Mouse (Mus musculus) limb, embryonic 13.5 days (tissue): ENCODE data around the gene Slc29a1. TPM values are rescaled to one million over a fixed set of nuclear protein-coding genes. Genes with fewer than 3 reads are reported as not detected.

Source experiments
- ATAC-seq: fragments of 200-750 bp; cut with Nextera tagmentation; 2 replicates; pipeline ENCODE4 v1.8.0; 2017; ENCODE audit warnings: low read depth, moderate number of reproducible peaks, moderate TSS enrichment; ENCODE audit not compliant: low FRiP score
- H3K27ac ChIP-seq: fragments of 300-500 bp; sonication (generic); 2 replicates; pipeline ENCODE4 v1.5.1; 2015; ENCODE audit warnings: inconsistent platforms, mild to moderate bottlenecking, moderate library complexity
- H3K27me3 ChIP-seq: fragments of 300-500 bp; sonication (generic); 2 replicates; pipeline ENCODE4 v1.6.1; 2015; ENCODE audit warnings: mild to moderate bottlenecking, inconsistent platforms
- H3K36me3 ChIP-seq: fragments of 300-500 bp; sonication (generic); 2 replicates; pipeline ENCODE4 v1.6.1; 2015; ENCODE audit warnings: inconsistent platforms, mild to moderate bottlenecking, moderate library complexity
- H3K4me1 ChIP-seq: fragments of 300-500 bp; sonication (generic); 2 replicates; pipeline ENCODE4 v1.6.1; 2015; ENCODE audit warnings: inconsistent platforms
- H3K4me2 ChIP-seq: fragments of 300-500 bp; sonication (generic); replicated peaks from 2 replicates; pipeline ENCODE4 v1.6.1; 2015; ENCODE audit warnings: inconsistent platforms, mild to moderate bottlenecking, moderate library complexity
- H3K4me3 ChIP-seq: fragments of 300-500 bp; sonication (generic); 2 replicates; pipeline ENCODE4 v1.5.1; 2015; ENCODE audit warnings: moderate library complexity, mild to moderate bottlenecking, inconsistent platforms
- H3K9ac ChIP-seq: fragments of 300-500 bp; sonication (generic); 2 replicates; pipeline ENCODE4 v1.6.1; 2015; ENCODE audit warnings: mild to moderate bottlenecking, inconsistent platforms
- H3K9me3 ChIP-seq: fragments of 300-500 bp; sonication (generic); 2 replicates; pipeline ENCODE4 v1.6.1; 2016; ENCODE audit warnings: inconsistent platforms
- WGBS: fragments of 180-500 bp; shearing (Covaris S2); methylation state at CpG from one replicate; pipeline ENCODE4 v1.1.7; 2015; 5-methylcytosine and 5-hydroxymethylcytosine counted together
- polyA plus RNA-seq: library from polyadenylated mRNA; unstranded; fragments of >200 nt; fragmentation: Nextera tagmentation; extraction: Ambion mirVana; gene quantifications from 2 replicates; pipeline ENCODE4 v1.2.1, GENCODE M21; 2015

Gene Slc29a1
- polyA plus RNA-seq, 1 experiment from 2014 or later: 83.4 TPM

GRCm38 (mm10) chr17:45563655-45564530 is 35.5 kb downstream of the Slc29a1 start, which contains the start of gene Slc35b2:
Gene Slc35b2 (plus strand): TSS chr17:45563874.
- H3K9me3 ChIP-seq: no peaks in the 10 kb centered on the region
- H3K36me3 ChIP-seq: peaks cover 33% of the 10 kb centered on the region
- no peaks in the 10 kb centered on the region for H3K27me3 ChIP-seq
- ATAC-seq: peak; percentile 76
- H3K4me1 ChIP-seq: peaks cover 35% of the 10 kb centered on the region
- H3K27ac ChIP-seq: peak within 1 kb of the TSS; percentile 84
- peak within 1 kb of the TSS; percentile 92 for H3K9ac ChIP-seq
- peak within 1 kb of the TSS; percentile 86 for H3K4me3 ChIP-seq
- under 1% methylated on average over 55 of the region's 61 CpGs for WGBS
- H3K4me2 ChIP-seq: peak within 1 kb of the TSS; percentile 80

GRCm38 (mm10) chr17:45563216-45563615 is 36.2 kb downstream of the Slc29a1 start:
- Histone ChIP-seq H3K9me3 (no peaks in the 10 kb centered on the region), H3K36me3 (peaks cover 26% of the 10 kb centered on the region), H3K4me2 (peak overlapping the region; percentile 80), H3K27ac (no peak overlapping the region), H3K4me1 (peaks cover 35% of the 10 kb centered on the region), H3K4me3 (peak overlapping the region; percentile 86), H3K9ac (no peak overlapping the region), H3K27me3 (no peaks in the 10 kb centered on the region)
- no peak for ATAC-seq
- WGBS: 77% methylated on average over 12 of the region's 12 CpGs

DNA sequence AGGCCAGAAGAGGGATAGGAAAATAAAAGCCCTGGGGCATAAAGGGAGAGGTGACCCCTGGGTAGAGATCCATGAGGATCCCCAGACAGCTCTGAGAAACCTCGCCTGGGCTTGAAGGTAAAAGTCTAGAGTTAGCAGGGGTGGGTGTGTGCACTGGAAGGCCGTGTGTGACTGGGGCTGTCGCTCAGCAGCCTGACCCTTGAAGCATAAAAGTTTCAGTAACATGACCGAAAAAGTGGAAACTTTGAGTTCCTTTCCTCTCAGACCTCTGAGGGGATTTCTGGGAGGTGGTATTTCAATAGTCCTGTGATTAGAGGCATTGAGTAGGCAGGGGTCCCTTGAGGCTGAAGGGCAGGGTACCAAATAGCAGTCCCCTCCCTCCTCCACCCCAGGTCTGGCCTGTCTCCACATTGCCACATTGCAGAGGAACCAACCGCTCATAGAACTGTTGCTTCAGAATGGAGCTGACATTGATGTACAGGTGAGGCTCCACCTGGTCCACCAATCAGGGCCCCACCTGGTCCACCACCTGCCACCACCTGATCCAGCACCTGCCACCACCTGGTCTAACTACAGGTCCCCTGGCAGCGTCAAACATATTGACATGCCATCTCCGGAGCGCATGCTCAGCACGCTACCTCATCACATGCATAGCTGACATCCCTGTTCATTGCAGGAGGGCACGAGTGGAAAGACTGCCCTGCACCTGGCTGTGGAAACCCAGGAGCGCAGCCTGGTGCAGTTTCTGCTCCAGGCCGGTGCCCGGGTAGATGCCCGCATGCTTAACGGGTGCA is 39.5 kb downstream of the Slc29a1 start:
- Histone ChIP-seq H3K27me3 (peaks cover 13% of the 10 kb centered on the region), H3K9me3 (no peaks in the 10 kb centered on the region), H3K4me2 (no peak overlapping the region), H3K36me3 (no peaks in the 10 kb centered on the region), H3K27ac (no peak overlapping the region), H3K4me3 (no peak overlapping the region), H3K9ac (no peak overlapping the region), H3K4me1 (peaks cover 26% of the 10 kb centered on the region)
- WGBS: 85% methylated on average over 15 of the region's 15 CpGs
- no peak for ATAC-seq

GRCm38 (mm10) chr17:45557998-45558862 is 41.2 kb downstream of the Slc29a1 start:
- Histone ChIP-seq H3K4me2 (no peak overlapping the region), H3K27me3 (peaks cover 20% of the 10 kb centered on the region), H3K4me3 (no peak overlapping the region), H3K27ac (no peak overlapping the region), H3K9ac (no peak overlapping the region), H3K36me3 (no peaks in the 10 kb centered on the region), H3K9me3 (no peaks in the 10 kb centered on the region), H3K4me1 (peaks cover 19% of the 10 kb centered on the region)
- 72% methylated on average over 16 of the region's 16 CpGs for WGBS
- no peak for ATAC-seq

- H3K36me3 ChIP-seq: no peaks in the 10 kb centered on the region
- H3K4me3 ChIP-seq: peak overlapping the region; percentile 69; the same call in 1 of the 2 replicates
- peaks cover 19% of the 10 kb centered on the region for H3K4me1 ChIP-seq
- no peak overlapping the region for H3K27ac ChIP-seq
- WGBS: 67% methylated on average over 7 of the region's 7 CpGs
- no peak for ATAC-seq
- no peaks in the 10 kb centered on the region for H3K9me3 ChIP-seq
- H3K27me3 ChIP-seq: peaks cover 25% of the 10 kb centered on the region
- no peak overlapping the region for H3K9ac ChIP-seq
- H3K4me2 ChIP-seq: peak overlapping the region; percentile 96; the same call in 1 of the 2 replicates
These were observed 42.1 kb downstream of the Slc29a1 start for GRCm38 (mm10) chr17:45557246-45557824.

GRCm38 (mm10) chr17:45556514-45557245 is 42.7 kb downstream of the Slc29a1 start:
- Histone ChIP-seq H3K4me2 (peak overlapping the region; percentile 96), H3K4me1 (peaks cover 19% of the 10 kb centered on the region), H3K27ac (no peak overlapping the region), H3K9ac (peak overlapping the region; percentile 80; the same call in 1 of the 2 replicates), H3K36me3 (no peaks in the 10 kb centered on the region), H3K27me3 (peaks cover 27% of the 10 kb centered on the region), H3K9me3 (no peaks in the 10 kb centered on the region), H3K4me3 (peak overlapping the region; percentile 69)
- ATAC-seq: no peak
- WGBS: 73% methylated on average over 3 of the region's 3 CpGs

DNA sequence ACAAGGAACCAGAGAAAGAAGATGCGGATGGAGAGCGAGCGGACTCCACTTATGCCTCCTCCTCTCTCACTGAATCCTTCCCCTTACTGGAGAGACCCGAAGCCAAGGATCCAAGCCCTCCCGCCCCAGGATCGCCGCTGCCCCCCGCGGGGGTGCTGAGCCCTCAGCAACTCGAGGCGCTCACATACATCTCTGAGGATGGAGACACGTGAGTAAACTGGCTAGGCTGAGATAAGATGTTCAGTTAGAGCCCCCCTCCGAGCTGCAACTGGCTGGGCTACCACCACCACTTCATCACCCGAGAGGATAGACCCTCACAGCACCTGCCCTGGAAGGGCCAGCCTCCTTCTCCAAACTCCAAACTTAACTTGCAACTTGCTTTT is 43.3 kb downstream of the Slc29a1 start:
- no peaks in the 10 kb centered on the region for H3K36me3 ChIP-seq
- peak overlapping the region; percentile 69 for H3K4me3 ChIP-seq
- peak overlapping the region; percentile 96 for H3K4me2 ChIP-seq
- peaks cover 32% of the 10 kb centered on the region for H3K27me3 ChIP-seq
- peaks cover 19% of the 10 kb centered on the region for H3K4me1 ChIP-seq
- H3K9me3 ChIP-seq: no peaks in the 10 kb centered on the region
- H3K27ac ChIP-seq: no peak overlapping the region
- peak overlapping the region; percentile 80 for H3K9ac ChIP-seq
- ATAC-seq: no peak
- 2% methylated on average over 14 of the region's 14 CpGs for WGBS

DNA sequence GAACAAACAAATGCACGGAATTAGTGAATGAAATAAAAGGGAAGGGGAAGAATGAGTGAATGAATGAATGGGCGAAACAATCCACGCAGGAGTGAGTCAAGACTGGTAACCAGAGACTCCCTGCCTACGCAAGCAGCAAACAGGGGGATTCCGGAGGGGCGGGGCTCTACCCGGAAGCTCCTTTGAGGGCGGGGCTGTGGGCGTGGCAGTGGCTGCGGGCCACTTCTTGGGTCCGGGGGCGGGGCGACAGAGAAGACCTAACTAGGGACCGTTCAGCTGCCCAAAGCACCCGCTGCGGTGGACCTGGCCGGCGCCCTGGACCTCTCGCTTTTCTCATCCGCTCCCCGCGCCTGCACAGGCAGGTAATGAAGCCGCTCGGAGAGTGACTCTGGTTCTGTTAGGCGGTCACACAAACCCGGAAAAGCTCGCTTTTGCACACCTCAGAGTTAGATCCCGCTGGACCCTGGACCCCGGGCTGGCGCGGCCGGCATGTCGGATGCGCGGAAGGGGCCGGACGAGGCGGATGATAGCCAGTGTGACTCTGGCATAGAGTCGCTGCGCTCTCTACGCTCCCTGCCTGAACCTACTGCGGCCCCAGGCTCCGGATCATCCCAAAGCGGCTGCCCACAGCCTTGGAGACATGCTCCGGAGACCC is 43.8 kb downstream of the Slc29a1 start, which contains the start of gene Nfkbie:
Gene Nfkbie, plus strand, starts transcription at position 252 of the 655 bp plus-strand sequence.
- Histone ChIP-seq H3K4me1 (peaks cover 19% of the 10 kb centered on the region), H3K27me3 (peaks cover 35% of the 10 kb centered on the region), H3K9me3 (no peaks in the 10 kb centered on the region), H3K4me2 (peak within 1 kb of the TSS; percentile 96), H3K36me3 (no peaks in the 10 kb centered on the region), H3K9ac (peak within 1 kb of the TSS; percentile 80), H3K4me3 (peak within 1 kb of the TSS; percentile 69), H3K27ac (no peak within 1 kb of the TSS)
- ATAC-seq: peak; percentile 86
- under 1% methylated on average over 45 of the region's 45 CpGs for WGBS

DNA sequence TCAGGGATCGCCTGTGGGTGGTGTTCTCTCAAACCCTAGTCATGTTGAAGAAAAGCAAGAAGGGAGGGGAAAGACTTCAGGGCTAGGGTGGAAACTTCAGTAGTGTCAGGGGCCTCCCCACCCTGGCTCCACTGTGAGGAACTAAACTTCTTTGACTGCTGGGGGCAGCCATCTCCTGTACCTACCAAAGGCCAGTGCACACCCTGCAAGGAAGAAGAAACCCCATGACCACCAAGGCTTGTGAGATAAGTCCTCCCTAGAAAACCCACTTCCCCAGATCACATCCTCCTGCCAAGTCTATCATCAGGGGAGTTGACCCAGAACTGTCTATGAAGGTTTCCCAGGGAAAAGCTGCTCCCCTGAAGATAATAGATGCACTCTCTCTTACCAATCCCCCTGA is 45.0 kb downstream of the Slc29a1 start:
- H3K4me1 ChIP-seq: peaks cover 28% of the 10 kb centered on the region

DNA sequence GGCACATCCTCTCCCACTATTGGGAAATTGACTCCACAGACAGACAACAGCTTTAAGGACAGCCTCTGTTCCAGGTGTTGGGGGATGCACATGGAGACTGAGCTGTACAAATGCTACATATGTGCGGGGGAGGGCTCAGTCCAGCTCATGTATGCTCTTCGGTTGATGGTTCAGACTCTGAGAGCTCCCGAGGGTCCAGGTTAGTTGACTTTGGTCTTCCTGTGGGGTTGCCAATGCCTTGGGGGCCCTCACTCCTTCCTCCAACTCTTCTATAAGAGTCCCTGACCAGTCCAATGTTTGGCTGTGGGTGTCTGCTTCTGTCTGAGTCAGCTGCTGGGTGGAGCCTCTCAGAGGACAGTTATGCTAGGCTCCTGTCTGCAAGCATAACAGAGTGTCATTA is 46.3 kb downstream of the Slc29a1 start:
- Histone ChIP-seq H3K27ac (no peak overlapping the region), H3K36me3 (no peaks in the 10 kb centered on the region), H3K9me3 (no peaks in the 10 kb centered on the region), H3K9ac (no peak overlapping the region; the same call in 1 of the 2 replicates), H3K4me1 (peaks cover 37% of the 10 kb centered on the region), H3K4me2 (no peak overlapping the region), H3K27me3 (peaks cover 40% of the 10 kb centered on the region), H3K4me3 (no peak overlapping the region)
- no peak for ATAC-seq
- 79% methylated on average over 3 of the region's 3 CpGs for WGBS

More for the DNA sequence above, 45.0 kb downstream of the Slc29a1 start:
- 53% methylated on average over 1 of the region's 1 CpGs for WGBS
- Histone ChIP-seq H3K4me2 (no peak overlapping the region), H3K9ac (0 out of 2 replicates have a peak overlapping the region, but pooled peaks have one; percentile 31), H3K27me3 (peaks cover 35% of the 10 kb centered on the region), H3K36me3 (no peaks in the 10 kb centered on the region), H3K4me3 (no peak overlapping the region), H3K9me3 (no peaks in the 10 kb centered on the region), H3K27ac (no peak overlapping the region)
- ATAC-seq: no peak
